Mouse (Mus musculus): Measurements from ENCODE around the gene Zcchc10.
"Not testable (repeated sequence)": the region's sequence is repeated elsewhere in the genome, so short reads cannot be mapped to it uniquely, and the experiment has no call there.

Gene Zcchc10

GRCm38 (mm10) chr11:53316996-53317395 lies 7.5 kb upstream of the Zcchc10 start:
- DNase-seq (ENCODE audit: low read depth, low spot score): no peak

GRCm38 (mm10) chr11:53318041-53318440 lies 6.4 kb upstream of the Zcchc10 start:
- DNase-seq (ENCODE audit: low read depth, low spot score): no peak

GRCm38 (mm10) chr11:53318568-53318967 lies 5.9 kb upstream of the Zcchc10 start:
- DNase-seq (ENCODE audit: low read depth, low spot score): not testable (repeated sequence)

- DNase-seq (ENCODE audit: low read depth, low spot score): not testable (repeated sequence)
These were observed 4.6 kb upstream of the Zcchc10 start for GRCm38 (mm10) chr11:53319867-53320266.

GRCm38 (mm10) chr11:53330325-53330724 lies 5.8 kb downstream of the Zcchc10 start:
- no peak for DNase-seq (ENCODE audit: low read depth, low spot score)

- DNase-seq (ENCODE audit: low read depth, low spot score): no peak
These were observed 6.6 kb downstream of the Zcchc10 start for GRCm38 (mm10) chr11:53331121-53331520.

GRCm38 (mm10) chr11:53332076-53332680 lies 7.7 kb downstream of the Zcchc10 start:
- no peak for DNase-seq (ENCODE audit: low read depth, low spot score)

- no peak for DNase-seq (ENCODE audit: low read depth, low spot score)
These were observed 11.2 kb downstream of the Zcchc10 start for GRCm38 (mm10) chr11:53335505-53336181.

GRCm38 (mm10) chr11:53336182-53336571 lies 11.7 kb downstream of the Zcchc10 start:
- no peak for DNase-seq (ENCODE audit: low read depth, low spot score)

GRCm38 (mm10) chr11:53336924-53337323 lies 12.4 kb downstream of the Zcchc10 start:
- no peak for DNase-seq (ENCODE audit: low read depth, low spot score)

- no peak for DNase-seq (ENCODE audit: low read depth, low spot score)
These were observed 13.2 kb downstream of the Zcchc10 start for GRCm38 (mm10) chr11:53337684-53338083.

- not testable (repeated sequence) for DNase-seq (ENCODE audit: low read depth, low spot score)
These were observed 16.5 kb downstream of the Zcchc10 start for GRCm38 (mm10) chr11:53341019-53341418.

- no peak for DNase-seq (ENCODE audit: low read depth, low spot score)
These were observed 18.2 kb downstream of the Zcchc10 start for GRCm38 (mm10) chr11:53342711-53343110.

GRCm38 (mm10) chr11:53345328-53345727 lies 20.8 kb downstream of the Zcchc10 start:
- DNase-seq (ENCODE audit: low read depth, low spot score): no peak

GRCm38 (mm10) chr11:53345738-53346137 lies 21.3 kb downstream of the Zcchc10 start:
- DNase-seq (ENCODE audit: low read depth, low spot score): no peak

GRCm38 (mm10) chr11:53350291-53351223 lies 26.1 kb downstream of the Zcchc10 start, which contains the start of gene Aff4:
TSS of gene Aff4 (plus strand) at chr11:53350833.
- peak; percentile 77 for DNase-seq (ENCODE audit: low read depth, low spot score)

GRCm38 (mm10) chr11:53351224-53351942 lies 26.9 kb downstream of the Zcchc10 start:
- DNase-seq (ENCODE audit: low read depth, low spot score): peak; percentile 82

GRCm38 (mm10) chr11:53351943-53352590 lies 27.6 kb downstream of the Zcchc10 start:
- peak; percentile 44 for DNase-seq (ENCODE audit: low read depth, low spot score)

GRCm38 (mm10) chr11:53358504-53359155 lies 34.2 kb downstream of the Zcchc10 start:
- no peak for DNase-seq (ENCODE audit: low read depth, low spot score)

- DNase-seq (ENCODE audit: low read depth, low spot score): no peak
These were observed 42.6 kb downstream of the Zcchc10 start for GRCm38 (mm10) chr11:53367032-53367431.
